Mouse (Mus musculus): ENCODE measurements around the gene Trmt5. TPM values are rescaled to one million over a fixed set of nuclear protein-coding genes. Genes with fewer than 3 reads are reported as not detected.

The Trmt5 gene
- polyA plus RNA-seq, 1 experiment from 2014 or later: 23.8 TPM

GRCm38 (mm10) chr12:73324742-73325141 lies 38.2 kb upstream of the Trmt5 start:
- Histone ChIP-seq H3K9me3 (ENCODE audit: control insufficient read depth, low read length) (no peaks in the 10 kb centered on the region), H3K27ac (ENCODE audit: low read depth, low read length) (no peak overlapping the region), H3K36me3 (ENCODE audit: control insufficient read depth, insufficient read depth, low read length) (no peaks in the 10 kb centered on the region), H3K27me3 (replicated peaks; ENCODE audit: control insufficient read depth, insufficient read depth, low read length) (no peaks in the 10 kb centered on the region), H3K4me2 (no peak overlapping the region), H3K4me1 (replicated peaks; ENCODE audit: control insufficient read depth, insufficient read depth, low read length) (peaks cover 6% of the 10 kb centered on the region; the same call in 1 of the 2 replicates), H3K4me3 (ENCODE audit: low read depth, low read length) (no peak overlapping the region), H3K9ac (ENCODE audit: low read depth, low read length) (no peak overlapping the region)
- 68% methylated on average over 1 of the region's 1 CpGs for WGBS
- DNase-seq (ENCODE audit: low spot score) (no peak), ATAC-seq (replicated peaks; ENCODE audit: low FRiP score) (no peak)

DNA sequence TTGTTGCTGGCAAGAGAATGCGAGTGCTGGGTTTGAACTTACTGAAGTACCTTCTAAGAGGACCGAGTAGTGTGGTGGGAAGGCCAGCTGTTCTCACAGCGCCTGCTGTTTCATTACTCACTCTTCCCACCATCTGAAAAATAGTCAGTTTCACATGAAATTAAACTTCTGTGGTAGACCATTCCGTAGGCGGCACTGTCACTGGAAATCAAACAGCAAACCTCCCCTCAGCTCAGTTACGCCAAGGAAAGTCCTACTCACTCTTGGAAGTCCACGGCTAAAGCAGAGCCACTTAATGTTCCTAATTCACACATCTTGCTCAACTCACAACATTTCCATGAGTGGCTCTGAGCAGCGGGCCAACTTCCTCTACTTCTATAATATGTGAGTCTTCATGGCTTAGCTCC lies 37.7 kb upstream of the Trmt5 start:
- Histone ChIP-seq H3K4me3 (ENCODE audit: low read depth, low read length) (no peak overlapping the region), H3K36me3 (ENCODE audit: control insufficient read depth, insufficient read depth, low read length) (no peaks in the 10 kb centered on the region), H3K4me1 (replicated peaks; ENCODE audit: control insufficient read depth, insufficient read depth, low read length) (peaks cover 6% of the 10 kb centered on the region; the same call in 1 of the 2 replicates), H3K27ac (ENCODE audit: low read depth, low read length) (no peak overlapping the region), H3K9ac (ENCODE audit: low read depth, low read length) (no peak overlapping the region), H3K9me3 (ENCODE audit: control insufficient read depth, low read length) (no peaks in the 10 kb centered on the region), H3K27me3 (replicated peaks; ENCODE audit: control insufficient read depth, insufficient read depth, low read length) (no peaks in the 10 kb centered on the region), H3K4me2 (no peak overlapping the region)
- no peak for DNase-seq (ENCODE audit: low spot score)
- no peak for ATAC-seq (replicated peaks; ENCODE audit: low FRiP score)
- 84% methylated on average over 8 of the region's 8 CpGs for WGBS

DNA sequence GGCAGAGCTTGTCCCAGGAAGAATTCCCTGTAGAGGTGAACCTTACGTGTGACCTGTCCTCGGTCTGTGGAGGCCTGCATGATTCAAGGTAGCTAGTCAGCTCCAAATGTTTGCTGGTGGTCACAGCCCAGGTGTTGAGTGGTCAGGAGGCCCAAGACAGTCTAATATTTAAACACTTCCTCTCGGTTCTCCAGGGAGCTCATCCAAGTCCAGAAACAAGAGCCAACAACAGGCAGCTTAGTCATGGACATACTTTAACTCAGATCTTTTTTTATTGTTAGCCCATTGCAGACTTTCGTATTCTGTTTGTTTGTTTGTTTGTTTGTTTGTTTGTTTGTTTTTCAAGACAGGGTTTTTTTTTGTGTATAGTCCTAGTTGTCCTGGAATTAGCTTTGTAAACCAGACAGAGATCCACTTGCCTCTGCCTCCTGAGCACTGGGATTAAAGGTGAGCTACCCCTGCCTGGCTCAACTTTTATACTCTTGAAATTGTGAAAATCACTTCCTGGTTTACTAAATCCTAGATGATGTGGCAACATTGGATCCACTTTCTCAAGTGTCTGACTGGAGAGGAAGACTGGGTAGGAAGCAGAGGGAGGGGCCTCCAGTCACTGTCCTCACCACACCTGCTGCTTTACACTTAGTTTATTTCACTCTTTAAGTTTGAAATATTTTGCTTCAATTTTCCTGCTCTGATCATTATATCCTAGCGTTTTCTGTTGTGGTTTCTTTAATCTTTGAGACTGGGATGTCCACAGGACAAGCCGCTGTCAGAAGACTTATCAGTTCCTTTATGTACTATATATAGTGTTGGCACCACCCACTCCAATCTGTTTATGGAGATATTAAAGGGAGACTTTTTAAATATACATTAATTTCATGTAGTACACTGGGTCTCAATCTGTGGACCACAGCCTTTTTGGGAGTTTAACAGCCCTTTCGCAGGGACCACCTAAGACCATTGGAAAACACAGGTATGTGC lies 31.5 kb upstream of the Trmt5 start:
- Histone ChIP-seq H3K36me3 (ENCODE audit: control insufficient read depth, insufficient read depth, low read length) (0 out of 2 replicates have a peak, but pooled peaks cover 3% of the 10 kb centered on the region), H3K9ac (ENCODE audit: low read depth, low read length) (no peak overlapping the region), H3K4me1 (replicated peaks; ENCODE audit: control insufficient read depth, insufficient read depth, low read length) (no peaks in the 10 kb centered on the region), H3K4me2 (no peak overlapping the region), H3K27me3 (replicated peaks; ENCODE audit: control insufficient read depth, insufficient read depth, low read length) (no peaks in the 10 kb centered on the region), H3K4me3 (ENCODE audit: low read depth, low read length) (no peak overlapping the region), H3K9me3 (ENCODE audit: control insufficient read depth, low read length) (no peaks in the 10 kb centered on the region), H3K27ac (ENCODE audit: low read depth, low read length) (no peak overlapping the region)
- DNase-seq (ENCODE audit: low spot score): no peak
- WGBS: 80% methylated on average over 7 of the region's 7 CpGs
- no peak for ATAC-seq (replicated peaks; ENCODE audit: low FRiP score)

DNA sequence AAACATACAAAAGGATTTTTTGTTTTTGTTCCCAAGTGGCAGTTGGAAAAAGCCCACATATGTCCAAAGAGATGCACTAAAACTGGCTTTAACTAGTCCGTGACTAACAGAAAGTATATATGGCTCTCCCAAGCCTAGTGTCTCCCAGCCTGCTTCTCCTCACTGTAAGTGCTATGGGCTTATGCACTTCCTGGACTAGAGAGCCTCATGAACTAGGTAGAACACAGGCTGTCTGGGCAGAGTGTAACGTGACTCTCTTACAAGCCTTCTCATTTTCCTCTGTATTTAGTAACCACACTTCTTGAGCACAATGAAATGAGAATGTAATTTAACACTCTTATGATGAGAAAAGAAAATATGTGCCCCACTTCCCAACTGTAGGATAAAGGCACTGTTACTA lies 22.2 kb upstream of the Trmt5 start:
- H3K27me3 ChIP-seq (replicated peaks; ENCODE audit: control insufficient read depth, insufficient read depth, low read length): no peaks in the 10 kb centered on the region
- H3K9ac ChIP-seq (ENCODE audit: low read depth, low read length): no peak overlapping the region
- ATAC-seq (replicated peaks; ENCODE audit: low FRiP score) (no peak), DNase-seq (ENCODE audit: low spot score) (no peak)
- H3K4me3 ChIP-seq (ENCODE audit: low read depth, low read length): no peak overlapping the region
- H3K36me3 ChIP-seq (ENCODE audit: control insufficient read depth, insufficient read depth, low read length): no peaks in the 10 kb centered on the region; the same call in 1 of the 2 replicates
- no peak overlapping the region for H3K4me2 ChIP-seq
- no peak overlapping the region for H3K27ac ChIP-seq (ENCODE audit: low read depth, low read length)
- H3K9me3 ChIP-seq (ENCODE audit: control insufficient read depth, low read length): no peaks in the 10 kb centered on the region
- no peaks in the 10 kb centered on the region for H3K4me1 ChIP-seq (replicated peaks; ENCODE audit: control insufficient read depth, insufficient read depth, low read length)
- WGBS: 88% methylated on average over 2 of the region's 2 CpGs

- H3K4me2 ChIP-seq: no peak overlapping the region
- H3K9me3 ChIP-seq (ENCODE audit: control insufficient read depth, low read length): no peaks in the 10 kb centered on the region
- H3K36me3 ChIP-seq (ENCODE audit: control insufficient read depth, insufficient read depth, low read length): no peaks in the 10 kb centered on the region; the same call in 1 of the 2 replicates
- WGBS: 89% methylated on average over 4 of the region's 4 CpGs
- DNase-seq (ENCODE audit: low spot score): no peak
- ATAC-seq (replicated peaks; ENCODE audit: low FRiP score): no peak
- H3K4me1 ChIP-seq (replicated peaks; ENCODE audit: control insufficient read depth, insufficient read depth, low read length): no peaks in the 10 kb centered on the region
- no peaks in the 10 kb centered on the region for H3K27me3 ChIP-seq (replicated peaks; ENCODE audit: control insufficient read depth, insufficient read depth, low read length)
- no peak overlapping the region for H3K9ac ChIP-seq (ENCODE audit: low read depth, low read length)
- H3K4me3 ChIP-seq (ENCODE audit: low read depth, low read length): no peak overlapping the region
- H3K27ac ChIP-seq (ENCODE audit: low read depth, low read length): no peak overlapping the region
Observed at GRCm38 (mm10) chr12:73307750-73308149, 21.2 kb upstream of the Trmt5 start.

DNA sequence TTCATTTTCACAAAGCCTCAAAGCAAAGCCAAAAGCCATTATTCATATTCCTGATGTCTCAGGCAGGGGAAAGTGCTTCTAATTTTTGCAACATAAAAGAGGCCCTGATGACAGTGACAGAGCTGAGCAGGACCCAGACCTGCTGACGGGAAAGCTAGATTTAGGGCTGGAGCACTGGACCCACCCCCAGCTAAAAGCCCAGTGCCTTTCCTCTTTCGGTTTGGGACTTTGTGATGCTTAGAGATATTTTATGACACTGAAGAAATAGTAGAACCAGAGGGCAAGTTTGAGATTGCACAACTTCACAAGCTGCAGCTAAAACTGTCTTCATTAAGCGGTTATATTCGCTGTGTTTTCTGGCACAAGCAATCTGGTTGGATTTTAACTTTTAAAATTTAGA lies 18.1 kb upstream of the Trmt5 start:
- ATAC-seq (replicated peaks; ENCODE audit: low FRiP score) (no peak), DNase-seq (ENCODE audit: low spot score) (no peak)
- Histone ChIP-seq H3K27me3 (replicated peaks; ENCODE audit: control insufficient read depth, insufficient read depth, low read length) (no peaks in the 10 kb centered on the region), H3K9me3 (ENCODE audit: control insufficient read depth, low read length) (no peaks in the 10 kb centered on the region), H3K27ac (ENCODE audit: low read depth, low read length) (no peak overlapping the region), H3K9ac (ENCODE audit: low read depth, low read length) (no peak overlapping the region), H3K4me1 (replicated peaks; ENCODE audit: control insufficient read depth, insufficient read depth, low read length) (no peaks in the 10 kb centered on the region), H3K4me2 (no peak overlapping the region), H3K4me3 (ENCODE audit: low read depth, low read length) (no peak overlapping the region), H3K36me3 (ENCODE audit: control insufficient read depth, insufficient read depth, low read length) (no peaks in the 10 kb centered on the region)
- WGBS: 84% methylated on average over 4 of the region's 4 CpGs

- Histone ChIP-seq H3K9ac (ENCODE audit: low read depth, low read length) (no peak overlapping the region), H3K36me3 (ENCODE audit: control insufficient read depth, insufficient read depth, low read length) (no peaks in the 10 kb centered on the region), H3K27ac (ENCODE audit: low read depth, low read length) (no peak overlapping the region), H3K4me2 (no peak overlapping the region), H3K4me1 (replicated peaks; ENCODE audit: control insufficient read depth, insufficient read depth, low read length) (no peaks in the 10 kb centered on the region), H3K27me3 (replicated peaks; ENCODE audit: control insufficient read depth, insufficient read depth, low read length) (no peaks in the 10 kb centered on the region), H3K4me3 (ENCODE audit: low read depth, low read length) (no peak overlapping the region), H3K9me3 (ENCODE audit: control insufficient read depth, low read length) (no peaks in the 10 kb centered on the region)
- no peak for DNase-seq (ENCODE audit: low spot score)
- WGBS: 88% methylated on average over 2 of the region's 2 CpGs
- ATAC-seq (replicated peaks; ENCODE audit: low FRiP score): no peak
Observed at GRCm38 (mm10) chr12:73300531-73300930, 14.0 kb upstream of the Trmt5 start.

DNA sequence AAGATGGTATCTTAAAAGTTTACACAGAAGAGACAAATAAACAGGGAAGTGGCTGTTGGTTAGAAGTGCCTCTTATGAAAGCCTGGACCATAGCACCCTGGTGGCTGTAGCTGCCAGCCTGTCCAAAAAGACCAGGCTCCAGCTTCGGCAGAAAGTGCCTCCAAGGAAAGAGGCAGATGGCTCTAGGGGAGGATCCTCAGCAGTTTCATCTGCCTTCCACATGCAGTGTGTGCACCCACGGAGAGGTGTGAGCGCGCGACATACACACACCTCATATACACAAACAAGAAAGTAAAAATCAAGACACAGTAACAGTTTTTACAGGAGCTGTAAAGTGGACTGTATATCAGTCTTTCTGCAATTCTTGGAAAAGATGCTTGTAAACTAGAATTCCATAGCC lies 12.1 kb upstream of the Trmt5 start:
- Histone ChIP-seq H3K27ac (ENCODE audit: low read depth, low read length) (no peak overlapping the region), H3K4me3 (ENCODE audit: low read depth, low read length) (no peak overlapping the region), H3K4me2 (no peak overlapping the region), H3K36me3 (ENCODE audit: control insufficient read depth, insufficient read depth, low read length) (no peaks in the 10 kb centered on the region), H3K27me3 (replicated peaks; ENCODE audit: control insufficient read depth, insufficient read depth, low read length) (no peaks in the 10 kb centered on the region), H3K9me3 (ENCODE audit: control insufficient read depth, low read length) (no peaks in the 10 kb centered on the region), H3K4me1 (replicated peaks; ENCODE audit: control insufficient read depth, insufficient read depth, low read length) (no peaks in the 10 kb centered on the region), H3K9ac (ENCODE audit: low read depth, low read length) (no peak overlapping the region)
- ATAC-seq (replicated peaks; ENCODE audit: low FRiP score): no peak
- DNase-seq (ENCODE audit: low spot score): no peak
- WGBS: 87% methylated on average over 5 of the region's 5 CpGs

Measured in liver, embryonic 11.5 days (tissue).